Mouse (Mus musculus) spleen, adult 2 months (tissue): ENCODE measurements at regions not wholly inside any gene's neighbourhood (a gene's known extent, or its start where the extent isn't known, plus 50 kb on each side); places are given as distances from the start of the nearest gene placed in this dataset.

Experiments
- CTCF ChIP-seq: fragments of 200-500 bp; IDR thresholded peaks from 2 replicates; pipeline ENCODE4 v1.5.1; 2011; ENCODE audit warnings: mild to moderate bottlenecking, inconsistent platforms; ENCODE audit not compliant: insufficient read depth, insufficient read length, insufficient replicate concordance; ENCODE audit errors: extremely low read depth
- POLR2A ChIP-seq: fragments of 200-500 bp; IDR thresholded peaks from 2 replicates; pipeline ENCODE4 v1.6.1; 2011; ENCODE audit warnings: low read depth, low read length, inconsistent platforms

GRCm38 (mm10) chr10:37247121-37247520 is 108.4 kb upstream of the Marcks start:
- TF ChIP-seq CTCF, result no peak
- no peak for TF ChIP-seq POLR2A
